Mouse (Mus musculus): ENCODE results near the gene Disc1. TPM values are rescaled to one million over a fixed set of nuclear protein-coding genes. Genes with fewer than 3 reads are reported as not detected.

The Disc1 gene
- total and polyA plus RNA-seq, 3 experiments: 0.75 to 2.2 TPM; not detected in 1

GRCm38 (mm10) chr8:125217902-125218581 lies 164.0 kb downstream of the Disc1 start:
- Histone ChIP-seq H3K4me3 (ENCODE audit: control insufficient read depth in 1 of 2, insufficient read depth in 1 of 2, low read depth in 2 of 2, low read length in 2 of 2) (no peak overlapping the region), H3K27ac (ENCODE audit: control insufficient read depth, low read depth, low read length) (no peak overlapping the region), H3K27me3 (ENCODE audit: control insufficient read depth in 1 of 2, insufficient read depth in 2 of 2, low read length in 2 of 2) (no peaks in the 10 kb centered on the region), H3K36me3 (ENCODE audit: control insufficient read depth in 1 of 2, insufficient read depth in 2 of 2, low read length in 2 of 2) (no peaks in the 10 kb centered on the region), H3K9ac (ENCODE audit: control insufficient read depth, low read depth, low read length, poor library complexity, severe bottlenecking) (no peak overlapping the region), H3K4me1 (ENCODE audit: control insufficient read depth in 1 of 2, insufficient read depth in 2 of 2, low read length in 2 of 2) (no peaks in the 10 kb centered on the region), H3K79me2 (ENCODE audit: control insufficient read depth, insufficient read depth, low read length, poor library complexity) (no peaks in the 10 kb centered on the region), H3K9me3 (replicated peaks; ENCODE audit: insufficient read depth, low read length) (no peaks in the 10 kb centered on the region)
- no peak for DNase-seq (ENCODE audit: low read depth, low spot score)
- no peak for TF ChIP-seq POLR2A (IDR thresholded peaks at IDR 0.05; ENCODE audit: control insufficient read depth in 1 of 2, insufficient read depth in 1 of 2, low read depth in 1 of 2, low read length in 2 of 2, poor library complexity in 1 of 2)
- no peak for TF ChIP-seq ZMIZ1 (IDR thresholded peaks at IDR 0.05; ENCODE audit: low read depth, low read length)
- TF ChIP-seq USF2 (IDR thresholded peaks at IDR 0.05; ENCODE audit: borderline replicate concordance in 1 of 2, insufficient read depth in 1 of 2, low read depth in 1 of 2, low read length in 2 of 2): no peak
- TF ChIP-seq EP300 (IDR thresholded peaks at IDR 0.05; ENCODE audit: low read depth in 1 of 2, low read length in 2 of 2): no peak
- TF ChIP-seq HCFC1 (IDR thresholded peaks at IDR 0.05; ENCODE audit: low read depth, low read length): no peak
- TF ChIP-seq TCF12 (IDR thresholded peaks at IDR 0.05; ENCODE audit: low read depth, low read length): no peak
- TF ChIP-seq MYB (IDR thresholded peaks at IDR 0.05; ENCODE audit: low read depth, low read length): no peak
- TF ChIP-seq MXI1 (IDR thresholded peaks at IDR 0.05; ENCODE audit: low read depth, low read length): no peak
- no peak for TF ChIP-seq CTCF (IDR thresholded peaks at IDR 0.05 in 2 of 3, conservative IDR thresholded peaks at IDR 0.05 in 1 of 3; ENCODE audit: control insufficient read depth in 1 of 3, insufficient read depth in 1 of 3, low read depth in 2 of 3, low read length in 3 of 3, poor library complexity in 1 of 3, severe bottlenecking in 1 of 3)

- no peak for DNase-seq (ENCODE audit: low read depth, low spot score)
- TF ChIP-seq UBTF (IDR thresholded peaks at IDR 0.05; ENCODE audit: borderline replicate concordance, insufficient read depth, low read depth, low read length) (no peak), GATA1 (IDR thresholded peaks at IDR 0.05; ENCODE audit: low read depth, low read length) (no peak), SMC3 (IDR thresholded peaks at IDR 0.05; ENCODE audit: low read depth, low read length) (no peak), NELFE (IDR thresholded peaks at IDR 0.05; ENCODE audit: low read depth, low read length) (no peak), USF2 (IDR thresholded peaks at IDR 0.05; ENCODE audit: borderline replicate concordance in 1 of 2, insufficient read depth in 1 of 2, low read depth in 1 of 2, low read length in 2 of 2) (no peak), MEF2A (IDR thresholded peaks at IDR 0.05; ENCODE audit: extremely low read depth, insufficient replicate concordance, low read depth, low read length, poor library complexity, severe bottlenecking) (no peak), KAT2A (conservative IDR thresholded peaks at IDR 0.05; ENCODE audit: low read depth, low read length) (no peak), MAZ (IDR thresholded peaks at IDR 0.05; ENCODE audit: low read depth, low read length) (no peak)
- no peak overlapping the region for H3K9ac ChIP-seq (ENCODE audit: control insufficient read depth, low read depth, low read length, poor library complexity, severe bottlenecking)
- no peaks in the 10 kb centered on the region for H3K9me3 ChIP-seq (replicated peaks; ENCODE audit: insufficient read depth, low read length)
- no peaks in the 10 kb centered on the region for H3K4me1 ChIP-seq (ENCODE audit: control insufficient read depth in 1 of 2, insufficient read depth in 2 of 2, low read length in 2 of 2)
- no peak overlapping the region for H3K27ac ChIP-seq (ENCODE audit: control insufficient read depth, low read depth, low read length)
- no peak overlapping the region for H3K4me3 ChIP-seq (ENCODE audit: control insufficient read depth in 1 of 2, insufficient read depth in 1 of 2, low read depth in 2 of 2, low read length in 2 of 2)
- H3K36me3 ChIP-seq (ENCODE audit: control insufficient read depth in 1 of 2, insufficient read depth in 2 of 2, low read length in 2 of 2): no peaks in the 10 kb centered on the region
- H3K79me2 ChIP-seq (ENCODE audit: control insufficient read depth, insufficient read depth, low read length, poor library complexity): no peaks in the 10 kb centered on the region
- no peaks in the 10 kb centered on the region for H3K27me3 ChIP-seq (ENCODE audit: control insufficient read depth in 1 of 2, insufficient read depth in 2 of 2, low read length in 2 of 2)
These were observed 164.7 kb downstream of the Disc1 start for GRCm38 (mm10) chr8:125218669-125219068.
